Mouse (Mus musculus) hindbrain, embryonic 14.5 days (tissue): ENCODE results near the gene Mtmr6. TPM values are rescaled to one million over a fixed set of nuclear protein-coding genes. Genes with fewer than 3 reads are reported as not detected.
A peak's percentile ranks its signal among the peaks of the same experiment; 100 is the strongest.

Experiments used
- ATAC-seq: fragments of 200-750 bp; cut with Nextera tagmentation; 2 replicates; pipeline ENCODE4 v1.8.0; 2017; ENCODE audit warnings: moderate number of reproducible peaks, mild to moderate bottlenecking, moderate TSS enrichment, moderate library complexity; ENCODE audit not compliant: low FRiP score
- DNase-seq: peaks from one replicate; pipeline ENCODE4 v3.0.0-alpha.2; 2015; ENCODE audit warnings: low spot score
- H3K27ac ChIP-seq: fragments of 300-500 bp; sonication (generic); 2 replicates; pipeline ENCODE4 v1.5.1; 2014; ENCODE audit warnings: mild to moderate bottlenecking, moderate library complexity
- H3K27me3 ChIP-seq: fragments of 300-500 bp; sonication (generic); 2 replicates; pipeline ENCODE4 v1.6.1; 2014; ENCODE audit warnings: mild to moderate bottlenecking, low read length, mixed read lengths; ENCODE audit not compliant: control insufficient read depth, insufficient read depth
- H3K36me3 ChIP-seq: fragments of 300-500 bp; sonication (generic); replicated peaks from 2 replicates; pipeline ENCODE4 v1.6.1; 2014; ENCODE audit not compliant: control insufficient read depth, insufficient read depth
- H3K4me1 ChIP-seq: fragments of 300-500 bp; sonication (generic); replicated peaks from 2 replicates; pipeline ENCODE4 v1.6.1; 2014; ENCODE audit warnings: antibody characterized with exemption, low read length, mixed read lengths; ENCODE audit not compliant: control insufficient read depth, insufficient read depth
- H3K4me2 ChIP-seq: fragments of 300-500 bp; sonication (generic); replicated peaks from 2 replicates; pipeline ENCODE4 v1.6.1; 2014; ENCODE audit warnings: mild to moderate bottlenecking, moderate library complexity
- H3K4me3 ChIP-seq: fragments of 300-500 bp; sonication (generic); replicated peaks from 2 replicates; pipeline ENCODE4 v1.5.1; 2014; ENCODE audit warnings: mild to moderate bottlenecking, low read length
- H3K9ac ChIP-seq: fragments of 300-500 bp; sonication (generic); 2 replicates; pipeline ENCODE4 v1.6.1; 2014
- H3K9me3 ChIP-seq: fragments of 300-500 bp; sonication (generic); 2 replicates; pipeline ENCODE4 v1.6.1; 2016; ENCODE audit warnings: low read length; ENCODE audit not compliant: control insufficient read depth
- WGBS: fragments of 180-500 bp; shearing (Covaris S2); extraction: QIAGEN DNeasy Blood & Tissue Kit; methylation state at CpG from one replicate; pipeline ENCODE4 v1.1.7; 2014; 5-methylcytosine and 5-hydroxymethylcytosine counted together
- polyA plus RNA-seq: library from polyadenylated mRNA; unstranded; fragments of >200 nt; fragmentation: Nextera tagmentation; extraction: Ambion mirVana; gene quantifications from 2 replicates; pipeline ENCODE4 v1.2.1, GENCODE M21; 2014

The Mtmr6 gene
- polyA plus RNA-seq, 1 experiment from 2014 or later = 66.9 TPM

- peak overlapping the region; percentile 93 for H3K4me2 ChIP-seq
- 18% methylated on average over 15 of the region's 15 CpGs for WGBS
- H3K27me3 ChIP-seq = no peaks in the 10 kb centered on the region
- peak overlapping the region; percentile 92 for H3K27ac ChIP-seq
- DNase-seq (peak; percentile 27), ATAC-seq (peak; percentile 22; the same call in 1 of the 2 replicates)
- peaks cover 22% of the 10 kb centered on the region for H3K4me1 ChIP-seq
- peak overlapping the region; percentile 99 for H3K9ac ChIP-seq
- no peaks in the 10 kb centered on the region for H3K9me3 ChIP-seq
- peak overlapping the region; percentile 100 for H3K4me3 ChIP-seq
- H3K36me3 ChIP-seq = no peaks in the 10 kb centered on the region
Observed at GRCm38 (mm10) chr14:60252004-60253000, 12.7 kb upstream of the Mtmr6 start.

- Histone ChIP-seq H3K9me3 (no peaks in the 10 kb centered on the region), H3K4me3 (no peak overlapping the region), H3K36me3 (no peaks in the 10 kb centered on the region), H3K4me1 (peaks cover 22% of the 10 kb centered on the region), H3K9ac (no peak overlapping the region), H3K27ac (no peak overlapping the region), H3K4me2 (no peak overlapping the region), H3K27me3 (no peaks in the 10 kb centered on the region)
- DNase-seq = no peak
- 90% methylated on average over 3 of the region's 3 CpGs for WGBS
- no peak for ATAC-seq
Observed at GRCm38 (mm10) chr14:60253466-60253865, 11.6 kb upstream of the Mtmr6 start.

- no peak for ATAC-seq
- no peaks in the 10 kb centered on the region for H3K36me3 ChIP-seq
Observed at GRCm38 (mm10) chr14:60254774-60255173, 10.3 kb upstream of the Mtmr6 start.

DNA sequence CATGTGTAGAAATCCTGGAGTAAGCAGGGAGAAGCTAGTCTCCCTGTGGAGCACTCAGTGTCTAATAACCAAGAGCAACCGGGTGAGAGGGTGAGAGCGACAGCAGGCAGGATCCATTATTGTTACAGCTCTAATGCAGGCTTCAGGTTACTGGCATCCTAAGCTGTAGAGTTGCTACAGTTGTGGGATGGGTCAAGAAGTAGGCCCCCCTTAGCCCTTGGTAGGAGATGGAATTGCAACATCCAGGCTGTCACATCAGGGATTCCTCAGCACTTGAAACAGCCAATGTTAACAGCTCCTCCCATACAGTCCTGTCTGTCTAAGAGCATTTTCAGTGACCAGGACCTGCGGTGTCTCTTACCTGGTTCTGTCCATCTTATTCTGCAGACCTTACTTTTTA, 8.7 kb upstream of the Mtmr6 start:
- H3K4me2 ChIP-seq = no peak overlapping the region
- H3K27me3 ChIP-seq = no peaks in the 10 kb centered on the region
- ATAC-seq (no peak), DNase-seq (no peak)
- H3K9me3 ChIP-seq = no peaks in the 10 kb centered on the region
- WGBS = 39% methylated on average over 3 of the region's 3 CpGs
- H3K36me3 ChIP-seq = no peaks in the 10 kb centered on the region
- no peak overlapping the region for H3K4me3 ChIP-seq
- no peak overlapping the region for H3K27ac ChIP-seq
- H3K9ac ChIP-seq = no peak overlapping the region
- H3K4me1 ChIP-seq = peaks cover 6% of the 10 kb centered on the region

More at GRCm38 (mm10) chr14:60254774-60255173, 10.3 kb upstream of the Mtmr6 start:
- Histone ChIP-seq H3K4me2 (no peak overlapping the region), H3K9ac (no peak overlapping the region), H3K4me1 (peaks cover 13% of the 10 kb centered on the region), H3K27me3 (no peaks in the 10 kb centered on the region), H3K27ac (no peak overlapping the region), H3K4me3 (no peak overlapping the region), H3K9me3 (no peaks in the 10 kb centered on the region)
- no peak for DNase-seq

DNA sequence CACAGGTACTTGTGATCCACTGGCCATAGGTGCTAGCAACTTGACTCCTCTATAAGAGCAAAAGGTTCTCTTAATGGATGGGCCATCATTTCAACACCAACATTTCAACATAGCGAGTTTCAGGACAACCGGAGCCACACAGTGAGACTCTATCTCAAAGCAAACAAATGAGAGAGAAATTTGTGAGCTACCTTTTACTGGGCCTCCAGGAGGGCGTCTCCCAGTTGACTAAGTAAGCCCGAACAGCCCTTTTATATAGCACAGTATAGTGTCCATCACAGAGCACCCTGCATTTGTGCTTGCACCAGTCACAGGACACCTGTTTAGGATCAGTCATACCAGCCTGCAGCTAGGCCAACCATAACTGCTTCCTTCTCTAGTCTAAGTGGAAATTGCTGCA, 7.9 kb upstream of the Mtmr6 start:
- ATAC-seq (no peak), DNase-seq (no peak)
- Histone ChIP-seq H3K4me3 (no peak overlapping the region), H3K9ac (no peak overlapping the region), H3K36me3 (no peaks in the 10 kb centered on the region), H3K4me1 (peaks cover 6% of the 10 kb centered on the region), H3K27ac (no peak overlapping the region), H3K27me3 (no peaks in the 10 kb centered on the region), H3K9me3 (no peaks in the 10 kb centered on the region), H3K4me2 (no peak overlapping the region)
- whole genome bisulfite sequencing = 84% methylated on average over 4 of the region's 4 CpGs

- ATAC-seq (no peak), DNase-seq (no peak)
- Histone ChIP-seq H3K4me2 (no peak overlapping the region), H3K9me3 (no peaks in the 10 kb centered on the region), H3K4me3 (no peak overlapping the region), H3K36me3 (no peaks in the 10 kb centered on the region), H3K27me3 (no peaks in the 10 kb centered on the region), H3K4me1 (no peaks in the 10 kb centered on the region), H3K27ac (no peak overlapping the region), H3K9ac (no peak overlapping the region)
- WGBS = 81% methylated on average over 1 of the region's 1 CpGs
Observed at GRCm38 (mm10) chr14:60257851-60258250, 7.2 kb upstream of the Mtmr6 start.

DNA sequence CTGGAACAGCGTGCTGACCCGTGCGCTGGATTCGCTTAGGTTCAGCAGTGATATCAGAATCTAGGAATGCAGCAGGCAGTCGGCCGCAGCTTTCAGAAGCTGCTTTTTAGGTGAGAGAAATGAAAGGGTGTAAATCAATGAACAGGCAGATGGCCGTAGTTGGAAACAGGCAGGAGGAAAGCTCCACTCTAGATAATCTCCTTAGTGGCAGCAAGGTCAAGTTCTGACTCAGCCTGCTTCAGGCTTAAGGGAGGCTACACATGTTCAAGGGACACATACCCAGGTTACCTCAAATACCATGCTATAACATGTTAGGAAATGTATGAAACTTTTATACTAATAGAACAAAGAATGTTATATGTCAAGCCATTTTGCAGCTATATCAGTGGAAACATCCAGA, 2.7 kb upstream of the Mtmr6 start:
- WGBS = 85% methylated on average over 7 of the region's 7 CpGs
- no peak overlapping the region for H3K4me3 ChIP-seq
- H3K4me1 ChIP-seq = peaks cover 14% of the 10 kb centered on the region
- H3K9ac ChIP-seq = no peak overlapping the region
- no peak overlapping the region for H3K4me2 ChIP-seq
- no peaks in the 10 kb centered on the region for H3K27me3 ChIP-seq
- H3K9me3 ChIP-seq = no peaks in the 10 kb centered on the region
- no peak for ATAC-seq
- no peak for DNase-seq
- no peaks in the 10 kb centered on the region for H3K36me3 ChIP-seq
- H3K27ac ChIP-seq = no peak overlapping the region

DNA sequence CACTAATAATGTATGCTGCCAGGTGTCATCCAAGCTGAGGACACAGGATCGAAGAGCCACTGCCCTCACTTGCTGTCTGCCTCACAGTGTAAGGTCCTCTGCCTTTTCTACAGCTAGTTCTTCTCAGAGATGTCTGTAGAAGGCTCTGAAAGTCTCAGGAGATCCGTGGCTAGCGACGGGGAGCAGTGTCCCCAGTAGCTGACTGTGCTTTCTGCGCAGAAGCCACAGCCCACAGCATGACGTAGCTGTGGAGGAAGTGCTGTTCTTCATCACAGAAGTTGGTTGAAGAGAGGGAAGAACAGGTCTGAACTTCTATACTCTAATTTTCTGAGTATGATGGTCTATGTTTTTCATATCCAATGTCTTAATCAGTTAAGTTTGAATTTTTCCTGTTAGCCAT, 4.3 kb downstream of the Mtmr6 start:
- no peaks in the 10 kb centered on the region for H3K27me3 ChIP-seq
- H3K9me3 ChIP-seq = no peaks in the 10 kb centered on the region
- no peak overlapping the region for H3K27ac ChIP-seq
- H3K36me3 ChIP-seq = no peaks in the 10 kb centered on the region
- H3K4me3 ChIP-seq = no peak overlapping the region
- H3K4me2 ChIP-seq = no peak overlapping the region
- DNase-seq (no peak), ATAC-seq (no peak)
- no peak overlapping the region for H3K9ac ChIP-seq
- peaks cover 24% of the 10 kb centered on the region for H3K4me1 ChIP-seq
- WGBS = 88% methylated on average over 6 of the region's 6 CpGs

GRCm38 (mm10) chr14:60273346-60273745, 8.3 kb downstream of the Mtmr6 start:
- no peaks in the 10 kb centered on the region for H3K27me3 ChIP-seq
- no peak overlapping the region for H3K9ac ChIP-seq
- ATAC-seq = no peak
- peaks cover 12% of the 10 kb centered on the region for H3K36me3 ChIP-seq
- H3K4me1 ChIP-seq = 0 out of 2 replicates have a peak, but pooled peaks cover 3% of the 10 kb centered on the region
- H3K27ac ChIP-seq = no peak overlapping the region
- 77% methylated on average over 6 of the region's 6 CpGs for WGBS
- no peaks in the 10 kb centered on the region for H3K9me3 ChIP-seq
- no peak overlapping the region for H3K4me2 ChIP-seq
- H3K4me3 ChIP-seq = no peak overlapping the region
- DNase-seq = no peak
